Mouse (Mus musculus): ENCODE measurements around the gene Otp. TPM values are rescaled to one million over a fixed set of nuclear protein-coding genes. Genes with fewer than 3 reads are reported as not detected.
A peak's percentile ranks its signal among the peaks of the same experiment; 100 is the strongest.

Gene Otp
- polyA plus RNA-seq, 1 experiment from 2014 or later: not detected

GRCm38 (mm10) chr13:94866906-94867305, 8.5 kb upstream of the Otp start:
- Histone ChIP-seq H3K27me3 (ENCODE audit: low read depth, poor library complexity, severe bottlenecking) (peaks cover 100% of the 10 kb centered on the region), H3K4me1 (peaks cover 14% of the 10 kb centered on the region), H3K4me3 (no peak overlapping the region), H3K27ac (no peak overlapping the region), H3K9me3 (replicated peaks) (no peaks in the 10 kb centered on the region), H3K36me3 (no peaks in the 10 kb centered on the region)
- no peak for DNase-seq (ENCODE audit: low spot score)
- WGBS: 39% methylated on average over 2 of the region's 2 CpGs

- H3K36me3 ChIP-seq: no peaks in the 10 kb centered on the region
- H3K27ac ChIP-seq: no peak overlapping the region
- 54% methylated on average over 4 of the region's 4 CpGs for WGBS
- H3K27me3 ChIP-seq (ENCODE audit: low read depth, poor library complexity, severe bottlenecking): peaks cover 100% of the 10 kb centered on the region
- no peak overlapping the region for H3K4me3 ChIP-seq
- peaks cover 18% of the 10 kb centered on the region for H3K4me1 ChIP-seq
- H3K9me3 ChIP-seq (replicated peaks): no peaks in the 10 kb centered on the region
- no peak for DNase-seq (ENCODE audit: low spot score)
These were observed 7.6 kb upstream of the Otp start for GRCm38 (mm10) chr13:94867772-94868171.

GRCm38 (mm10) chr13:94868478-94868950, 6.9 kb upstream of the Otp start:
- peaks cover 100% of the 10 kb centered on the region for H3K27me3 ChIP-seq (ENCODE audit: low read depth, poor library complexity, severe bottlenecking)
- peak; percentile 91 for DNase-seq (ENCODE audit: low spot score)
- WGBS: 1% methylated on average over 35 of the region's 35 CpGs
- H3K4me1 ChIP-seq: peaks cover 20% of the 10 kb centered on the region
- H3K27ac ChIP-seq: peak overlapping the region; percentile 46; the same call in 1 of the 2 replicates
- H3K4me3 ChIP-seq: peak overlapping the region; percentile 51
- H3K36me3 ChIP-seq: no peaks in the 10 kb centered on the region
- H3K9me3 ChIP-seq (replicated peaks): no peaks in the 10 kb centered on the region

- no peak overlapping the region for H3K27ac ChIP-seq
- 2% methylated on average over 8 of the region's 8 CpGs for WGBS
- no peaks in the 10 kb centered on the region for H3K9me3 ChIP-seq (replicated peaks)
- H3K27me3 ChIP-seq (ENCODE audit: low read depth, poor library complexity, severe bottlenecking): peaks cover 100% of the 10 kb centered on the region
- DNase-seq (ENCODE audit: low spot score): peak; percentile 55
- H3K4me1 ChIP-seq: peaks cover 22% of the 10 kb centered on the region
- no peaks in the 10 kb centered on the region for H3K36me3 ChIP-seq
- H3K4me3 ChIP-seq: peak overlapping the region; percentile 51
These were observed 5.9 kb upstream of the Otp start for GRCm38 (mm10) chr13:94869541-94869940.

- no peaks in the 10 kb centered on the region for H3K9me3 ChIP-seq (replicated peaks)
- H3K4me3 ChIP-seq: no peak overlapping the region
- H3K36me3 ChIP-seq: no peaks in the 10 kb centered on the region
- peaks cover 27% of the 10 kb centered on the region for H3K4me1 ChIP-seq
- H3K27ac ChIP-seq: no peak overlapping the region
- H3K27me3 ChIP-seq (ENCODE audit: low read depth, poor library complexity, severe bottlenecking): peaks cover 100% of the 10 kb centered on the region
- WGBS: 2% methylated on average over 9 of the region's 9 CpGs
- peak; percentile 49 for DNase-seq (ENCODE audit: low spot score)
These were observed 5.3 kb upstream of the Otp start for GRCm38 (mm10) chr13:94870071-94870460.

DNA sequence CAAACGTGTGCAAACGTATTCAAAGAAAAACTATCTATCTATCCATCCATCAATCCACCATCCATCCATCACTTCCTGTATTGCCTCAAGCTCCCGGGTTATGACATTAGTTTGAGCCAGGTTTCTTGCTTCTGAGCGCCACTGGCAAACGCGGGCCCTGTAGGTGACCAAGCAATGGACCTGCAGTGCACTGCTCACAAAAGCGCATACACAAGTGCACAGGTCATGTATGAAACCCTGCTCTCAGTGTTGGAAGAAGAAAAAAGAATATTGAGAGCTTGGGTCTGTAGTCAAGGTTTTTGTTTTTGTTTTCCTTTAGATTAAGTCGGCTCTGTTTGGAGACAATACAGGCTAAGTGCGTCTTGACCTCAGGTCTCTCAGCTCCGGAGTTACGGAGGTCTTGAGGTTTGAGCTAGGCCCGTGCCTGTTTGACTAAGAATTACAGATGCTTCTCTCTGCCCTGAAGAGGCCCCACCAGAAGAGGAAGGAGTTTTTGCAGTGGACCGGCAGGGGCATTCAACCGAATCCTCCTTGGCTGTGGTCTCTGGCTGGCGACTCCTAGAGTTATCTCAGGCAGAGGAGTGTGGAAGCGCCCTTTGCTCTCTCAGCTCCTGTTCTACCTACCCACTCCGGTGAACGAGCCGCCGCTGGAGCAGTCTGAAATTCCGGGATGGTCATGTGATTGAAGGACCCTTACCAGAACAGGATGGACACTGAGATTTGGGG, 4.8 kb upstream of the Otp start:
- H3K9me3 ChIP-seq (replicated peaks): no peaks in the 10 kb centered on the region
- WGBS: 1% methylated on average over 21 of the region's 21 CpGs
- H3K4me3 ChIP-seq: no peak overlapping the region
- H3K4me1 ChIP-seq: peaks cover 32% of the 10 kb centered on the region
- no peak overlapping the region for H3K27ac ChIP-seq
- peaks cover 100% of the 10 kb centered on the region for H3K27me3 ChIP-seq (ENCODE audit: low read depth, poor library complexity, severe bottlenecking)
- H3K36me3 ChIP-seq: no peaks in the 10 kb centered on the region
- DNase-seq (ENCODE audit: low spot score): peak; percentile 59

- 2% methylated on average over 7 of the region's 7 CpGs for WGBS
- Histone ChIP-seq H3K36me3 (no peaks in the 10 kb centered on the region), H3K27ac (no peak overlapping the region), H3K27me3 (ENCODE audit: low read depth, poor library complexity, severe bottlenecking) (peaks cover 100% of the 10 kb centered on the region), H3K4me1 (peaks cover 32% of the 10 kb centered on the region), H3K9me3 (replicated peaks) (no peaks in the 10 kb centered on the region), H3K4me3 (no peak overlapping the region)
- DNase-seq (ENCODE audit: low spot score): no peak
These were observed 3.5 kb upstream of the Otp start for GRCm38 (mm10) chr13:94871806-94872320.

GRCm38 (mm10) chr13:94872439-94872838, 3.0 kb upstream of the Otp start:
- peak; percentile 53 for DNase-seq (ENCODE audit: low spot score)
- Histone ChIP-seq H3K4me3 (no peak overlapping the region), H3K4me1 (peaks cover 32% of the 10 kb centered on the region), H3K27ac (no peak overlapping the region), H3K9me3 (replicated peaks) (no peaks in the 10 kb centered on the region), H3K36me3 (no peaks in the 10 kb centered on the region), H3K27me3 (ENCODE audit: low read depth, poor library complexity, severe bottlenecking) (peaks cover 100% of the 10 kb centered on the region)
- 1% methylated on average over 17 of the region's 19 CpGs for whole genome bisulfite sequencing

- peak; percentile 71 for DNase-seq (ENCODE audit: low spot score)
- no peaks in the 10 kb centered on the region for H3K9me3 ChIP-seq (replicated peaks)
- under 1% methylated on average over 54 of the region's 54 CpGs for WGBS
- H3K27ac ChIP-seq: no peak overlapping the region
- H3K4me1 ChIP-seq: peaks cover 31% of the 10 kb centered on the region
- peaks cover 100% of the 10 kb centered on the region for H3K27me3 ChIP-seq (ENCODE audit: low read depth, poor library complexity, severe bottlenecking)
- peak overlapping the region; percentile 18 for H3K4me3 ChIP-seq
- no peaks in the 10 kb centered on the region for H3K36me3 ChIP-seq
These were observed 2.0 kb upstream of the Otp start for GRCm38 (mm10) chr13:94873111-94874038.

- Histone ChIP-seq H3K27me3 (ENCODE audit: low read depth, poor library complexity, severe bottlenecking) (peaks cover 100% of the 10 kb centered on the region), H3K9me3 (replicated peaks) (no peaks in the 10 kb centered on the region), H3K4me1 (peaks cover 25% of the 10 kb centered on the region), H3K4me3 (no peak overlapping the region), H3K27ac (no peak overlapping the region), H3K36me3 (no peaks in the 10 kb centered on the region)
- WGBS: under 1% methylated on average over 8 of the region's 8 CpGs
- no peak for DNase-seq (ENCODE audit: low spot score)
These were observed 1.4 kb upstream of the Otp start for GRCm38 (mm10) chr13:94874039-94874425.

DNA sequence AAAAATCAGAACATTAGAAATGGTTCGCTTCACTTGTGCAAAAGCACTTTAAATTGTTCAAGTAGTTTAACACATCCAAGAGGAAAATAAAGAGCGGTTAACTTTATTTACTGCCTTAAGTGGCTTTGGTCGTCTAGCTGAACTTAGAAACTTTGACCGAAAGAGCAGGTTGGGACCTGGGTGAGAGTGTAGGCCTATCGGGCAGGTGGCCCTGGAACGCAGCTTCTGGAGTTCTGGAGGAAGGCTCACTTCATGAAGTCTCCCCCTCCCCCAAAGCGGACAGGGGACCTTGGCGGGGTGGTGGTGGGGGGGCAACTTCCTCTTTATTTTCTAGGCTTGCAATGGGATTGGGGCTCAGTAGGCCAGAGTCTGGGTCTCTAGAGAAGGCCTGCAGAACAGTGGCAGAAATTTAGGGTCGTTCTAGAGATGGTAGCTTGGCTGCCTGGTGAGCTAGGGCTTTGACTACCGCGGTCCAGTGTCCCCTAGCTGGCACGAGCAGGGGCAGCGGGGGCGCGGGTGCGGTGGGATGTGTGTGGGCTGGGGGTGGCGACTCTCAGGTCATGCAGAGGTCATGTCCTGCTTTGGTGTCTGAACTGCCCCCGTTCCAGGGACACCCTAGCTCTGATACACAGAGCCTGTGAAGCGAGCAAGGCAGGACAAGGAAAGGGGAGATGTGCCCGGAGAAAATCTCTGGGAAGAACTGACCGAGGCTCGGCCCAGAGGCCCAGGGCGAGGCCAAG, 576 bp upstream of the Otp start:
- DNase-seq (ENCODE audit: low spot score): peak; percentile 73
- peaks cover 99% of the 10 kb centered on the region for H3K27me3 ChIP-seq (ENCODE audit: low read depth, poor library complexity, severe bottlenecking)
- 1% methylated on average over 23 of the region's 23 CpGs for WGBS
- no peak overlapping the region for H3K27ac ChIP-seq
- peak overlapping the region; percentile 27; the same call in 1 of the 2 replicates for H3K4me3 ChIP-seq
- H3K36me3 ChIP-seq: no peaks in the 10 kb centered on the region
- no peaks in the 10 kb centered on the region for H3K9me3 ChIP-seq (replicated peaks)
- peaks cover 19% of the 10 kb centered on the region for H3K4me1 ChIP-seq
